Mouse (Mus musculus) bone marrow macrophage, adult 2 months (primary cell): ENCODE results near the gene Kdm2b.

Source experiments
- CTCF ChIP-seq: IDR thresholded peaks from 2 replicates; pipeline ENCODE4 v1.5.1; 2012; ENCODE audit warnings: low read depth, mild to moderate bottlenecking, low read length, moderate library complexity
- POLR2A ChIP-seq: IDR thresholded peaks from 2 replicates; pipeline ENCODE4 v1.6.1; 2012; ENCODE audit warnings: mild to moderate bottlenecking, low read depth, low read length, borderline replicate concordance

- no peak for TF ChIP-seq POLR2A
- TF ChIP-seq CTCF: no peak
Measured at GRCm38 (mm10) chr5:122935810-122936209, 53.8 kb downstream of the Kdm2b start.
